Mouse (Mus musculus) neutrophil, adult 5-6 weeks (primary cell): Measurements from ENCODE around the gene Dyrk3. TPM values are rescaled to one million over a fixed set of nuclear protein-coding genes. Genes with fewer than 3 reads are reported as not detected.

Experiments
- ATAC-seq: fragments of 151-379, 151-347 bp; 2 replicates; pipeline ENCODE4 v1.8.0; 2017; ENCODE audit warnings: mild to moderate bottlenecking, moderate TSS enrichment; ENCODE audit not compliant: insufficient number of reproducible peaks, poor library complexity, low FRiP score, severe bottlenecking; ENCODE audit errors: extremely low read depth
- total RNA-seq: library from RNA; stranded (forward); fragments of 200-1000 nt; gene quantifications from 2 replicates; pipeline ENCODE4 v1.2.3, GENCODE M21; 2017

Gene Dyrk3
- total RNA-seq, 1 experiment from 2014 or later: 1.2 TPM

GRCm38 (mm10) chr1:131121987-131122386 is 16.2 kb downstream of the Dyrk3 start:
- ATAC-seq: no peak

GRCm38 (mm10) chr1:131119026-131119425 is 19.1 kb downstream of the Dyrk3 start:
- peak; percentile 80 for ATAC-seq

GRCm38 (mm10) chr1:131118530-131118929 is 19.6 kb downstream of the Dyrk3 start:
- ATAC-seq: no peak

- no peak for ATAC-seq
Measured at GRCm38 (mm10) chr1:131116430-131117011, 21.6 kb downstream of the Dyrk3 start.

- peak; percentile 76 for ATAC-seq
Measured at GRCm38 (mm10) chr1:131115932-131116331, 22.2 kb downstream of the Dyrk3 start.

GRCm38 (mm10) chr1:131112576-131112975 is 25.6 kb downstream of the Dyrk3 start:
- ATAC-seq: 0 out of 2 replicates have a peak, but pooled peaks have one; percentile 13

- peak; percentile 71 for ATAC-seq
Measured at GRCm38 (mm10) chr1:131110525-131111106, 27.5 kb downstream of the Dyrk3 start.

- no peak for ATAC-seq
Measured at GRCm38 (mm10) chr1:131107575-131108308, 30.4 kb downstream of the Dyrk3 start.

GRCm38 (mm10) chr1:131103776-131104424 is 34.2 kb downstream of the Dyrk3 start:
- peak; percentile 81 for ATAC-seq

- ATAC-seq: no peak
Measured at GRCm38 (mm10) chr1:131100808-131101207, 37.3 kb downstream of the Dyrk3 start.

GRCm38 (mm10) chr1:131097700-131098094 is 40.4 kb downstream of the Dyrk3 start, which contains the start of gene Mapkapk2:
Gene Mapkapk2, minus strand, starts transcription at chr1:131097826.
- peak; percentile 92 for ATAC-seq

GRCm38 (mm10) chr1:131096803-131097699 is 41.1 kb downstream of the Dyrk3 start:
- ATAC-seq: peak; percentile 68

GRCm38 (mm10) chr1:131096132-131096695 is 41.9 kb downstream of the Dyrk3 start:
- ATAC-seq: no peak

- ATAC-seq: no peak
Measured at GRCm38 (mm10) chr1:131095574-131095973, 42.6 kb downstream of the Dyrk3 start.

- no peak for ATAC-seq
Measured at GRCm38 (mm10) chr1:131093889-131094288, 44.3 kb downstream of the Dyrk3 start.

GRCm38 (mm10) chr1:131092846-131093245 is 45.3 kb downstream of the Dyrk3 start:
- no peak for ATAC-seq

- ATAC-seq: peak; percentile 23; the same call in 1 of the 2 replicates
Measured at GRCm38 (mm10) chr1:131092173-131092572, 46.0 kb downstream of the Dyrk3 start.

- no peak for ATAC-seq
Measured at GRCm38 (mm10) chr1:131091481-131091880, 46.7 kb downstream of the Dyrk3 start.
